Mouse (Mus musculus): ENCODE results near the gene Lrmda.

Gene Lrmda

DNA sequence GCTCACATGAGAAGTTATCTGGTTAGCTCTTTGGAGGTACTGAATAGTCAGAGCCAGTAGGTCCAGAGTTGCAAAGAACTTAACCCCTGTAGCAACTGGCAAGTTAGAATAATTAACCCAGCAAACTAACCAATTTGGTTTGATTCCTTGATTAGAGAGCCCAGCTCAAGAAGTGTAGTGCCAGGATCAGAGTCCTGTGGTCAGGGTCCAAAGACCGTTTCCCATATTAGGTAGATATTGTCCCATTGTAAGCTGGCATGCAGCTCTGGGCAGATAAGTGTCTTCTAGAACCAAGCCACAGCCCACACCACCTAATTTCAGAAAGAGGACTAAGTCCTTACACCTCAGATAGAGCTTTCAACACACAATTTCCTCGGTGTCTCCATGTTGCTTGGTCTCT lies 473.8 kb downstream of the Lrmda start:
- Histone ChIP-seq H3K4me1 (replicated peaks; ENCODE audit: low read depth, low read length) (no peaks in the 10 kb centered on the region), H3K9me3 (ENCODE audit: low read length) (no peaks in the 10 kb centered on the region), H3K27me3 (ENCODE audit: insufficient read depth, low read length) (no peaks in the 10 kb centered on the region), H3K4me3 (replicated peaks; ENCODE audit: low read length) (no peak overlapping the region), H3K36me3 (ENCODE audit: insufficient read depth, low read length) (no peaks in the 10 kb centered on the region)
- TF ChIP-seq POU5F1 (IDR thresholded peaks at IDR 0.05; ENCODE audit: borderline replicate concordance, low read length) (no peak), CTCF (conservative IDR thresholded peaks at IDR 0.05; ENCODE audit: low read length) (no peak), NANOG (IDR thresholded peaks at IDR 0.05; ENCODE audit: borderline replicate concordance, low read length) (no peak)

DNA sequence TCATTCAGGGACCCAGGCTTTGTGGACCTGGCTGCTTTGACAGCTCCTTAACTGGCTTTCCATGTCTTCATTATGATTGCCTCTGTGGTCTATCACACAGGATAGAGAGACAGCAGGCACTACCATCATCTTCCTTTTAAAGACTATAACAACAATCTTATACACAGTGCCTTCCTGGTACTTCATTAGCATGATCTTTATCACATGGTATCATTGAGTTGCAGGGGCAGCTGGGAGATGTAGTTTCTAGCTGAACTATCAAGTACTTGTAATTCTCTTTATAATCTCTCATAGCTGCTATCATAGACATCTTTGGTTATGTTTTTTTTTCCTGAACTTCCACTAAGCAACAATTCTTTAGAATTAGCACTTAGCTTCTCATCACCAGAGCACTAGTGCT lies 474.8 kb downstream of the Lrmda start:
- Histone ChIP-seq H3K9me3 (ENCODE audit: low read length) (no peaks in the 10 kb centered on the region), H3K4me3 (replicated peaks; ENCODE audit: low read length) (no peak overlapping the region), H3K27me3 (ENCODE audit: insufficient read depth, low read length) (no peaks in the 10 kb centered on the region), H3K36me3 (ENCODE audit: insufficient read depth, low read length) (no peaks in the 10 kb centered on the region), H3K4me1 (replicated peaks; ENCODE audit: low read depth, low read length) (no peaks in the 10 kb centered on the region)
- TF ChIP-seq CTCF (conservative IDR thresholded peaks at IDR 0.05; ENCODE audit: low read length) (no peak), NANOG (IDR thresholded peaks at IDR 0.05; ENCODE audit: borderline replicate concordance, low read length) (no peak), POU5F1 (IDR thresholded peaks at IDR 0.05; ENCODE audit: borderline replicate concordance, low read length) (no peak)

- H3K4me1 ChIP-seq (replicated peaks; ENCODE audit: low read depth, low read length) = no peaks in the 10 kb centered on the region
- TF ChIP-seq CTCF (conservative IDR thresholded peaks at IDR 0.05; ENCODE audit: low read length) (no peak), POU5F1 (IDR thresholded peaks at IDR 0.05; ENCODE audit: borderline replicate concordance, low read length) (no peak), NANOG (IDR thresholded peaks at IDR 0.05; ENCODE audit: borderline replicate concordance, low read length) (no peak)
- H3K36me3 ChIP-seq (ENCODE audit: insufficient read depth, low read length) = no peaks in the 10 kb centered on the region
- H3K4me3 ChIP-seq (replicated peaks; ENCODE audit: low read length) = no peak overlapping the region
- H3K27me3 ChIP-seq (ENCODE audit: insufficient read depth, low read length) = no peaks in the 10 kb centered on the region
- H3K9me3 ChIP-seq (ENCODE audit: low read length) = no peaks in the 10 kb centered on the region
Measured at GRCm38 (mm10) chr14:22494866-22495265, 475.4 kb downstream of the Lrmda start.

GRCm38 (mm10) chr14:22495286-22495685 lies 475.8 kb downstream of the Lrmda start:
- no peaks in the 10 kb centered on the region for H3K9me3 ChIP-seq (ENCODE audit: low read length)
- H3K36me3 ChIP-seq (ENCODE audit: insufficient read depth, low read length) = no peaks in the 10 kb centered on the region
- H3K27me3 ChIP-seq (ENCODE audit: insufficient read depth, low read length) = no peaks in the 10 kb centered on the region
- no peaks in the 10 kb centered on the region for H3K4me1 ChIP-seq (replicated peaks; ENCODE audit: low read depth, low read length)
- no peak overlapping the region for H3K4me3 ChIP-seq (replicated peaks; ENCODE audit: low read length)
- no peak for TF ChIP-seq POU5F1 (IDR thresholded peaks at IDR 0.05; ENCODE audit: borderline replicate concordance, low read length)
- no peak for TF ChIP-seq NANOG (IDR thresholded peaks at IDR 0.05; ENCODE audit: borderline replicate concordance, low read length)
- TF ChIP-seq CTCF (conservative IDR thresholded peaks at IDR 0.05; ENCODE audit: low read length) = no peak

- Histone ChIP-seq H3K9me3 (ENCODE audit: low read length) (no peaks in the 10 kb centered on the region), H3K4me1 (replicated peaks; ENCODE audit: low read depth, low read length) (no peaks in the 10 kb centered on the region), H3K36me3 (ENCODE audit: insufficient read depth, low read length) (no peaks in the 10 kb centered on the region), H3K4me3 (replicated peaks; ENCODE audit: low read length) (no peak overlapping the region), H3K27me3 (ENCODE audit: insufficient read depth, low read length) (no peaks in the 10 kb centered on the region)
- TF ChIP-seq CTCF (conservative IDR thresholded peaks at IDR 0.05; ENCODE audit: low read length) = no peak
- TF ChIP-seq NANOG (IDR thresholded peaks at IDR 0.05; ENCODE audit: borderline replicate concordance, low read length) = no peak
- TF ChIP-seq POU5F1 (IDR thresholded peaks at IDR 0.05; ENCODE audit: borderline replicate concordance, low read length) = no peak
Measured at GRCm38 (mm10) chr14:22497636-22498131, 478.2 kb downstream of the Lrmda start.

GRCm38 (mm10) chr14:22509747-22510530 lies 490.4 kb downstream of the Lrmda start:
- no peak overlapping the region for H3K4me3 ChIP-seq (replicated peaks; ENCODE audit: low read length)

GRCm38 (mm10) chr14:22510531-22510785 lies 490.9 kb downstream of the Lrmda start:
- H3K27me3 ChIP-seq (ENCODE audit: insufficient read depth, low read length) = no peaks in the 10 kb centered on the region
- TF ChIP-seq NANOG (IDR thresholded peaks at IDR 0.05; ENCODE audit: borderline replicate concordance, low read length) (no peak), CTCF (conservative IDR thresholded peaks at IDR 0.05; ENCODE audit: low read length) (no peak), POU5F1 (IDR thresholded peaks at IDR 0.05; ENCODE audit: borderline replicate concordance, low read length) (no peak)
- H3K4me1 ChIP-seq (replicated peaks; ENCODE audit: low read depth, low read length) = no peaks in the 10 kb centered on the region
- H3K9me3 ChIP-seq (ENCODE audit: low read length) = no peaks in the 10 kb centered on the region
- H3K4me3 ChIP-seq (replicated peaks; ENCODE audit: low read length) = no peak overlapping the region
- no peaks in the 10 kb centered on the region for H3K36me3 ChIP-seq (ENCODE audit: insufficient read depth, low read length)

More at GRCm38 (mm10) chr14:22509747-22510530, 490.4 kb downstream of the Lrmda start:
- TF ChIP-seq NANOG (IDR thresholded peaks at IDR 0.05; ENCODE audit: borderline replicate concordance, low read length) (no peak), CTCF (conservative IDR thresholded peaks at IDR 0.05; ENCODE audit: low read length) (no peak), POU5F1 (IDR thresholded peaks at IDR 0.05; ENCODE audit: borderline replicate concordance, low read length) (no peak)
- Histone ChIP-seq H3K9me3 (ENCODE audit: low read length) (no peaks in the 10 kb centered on the region), H3K4me1 (replicated peaks; ENCODE audit: low read depth, low read length) (no peaks in the 10 kb centered on the region), H3K36me3 (ENCODE audit: insufficient read depth, low read length) (no peaks in the 10 kb centered on the region), H3K27me3 (ENCODE audit: insufficient read depth, low read length) (no peaks in the 10 kb centered on the region)

- Histone ChIP-seq H3K9me3 (ENCODE audit: low read length) (no peaks in the 10 kb centered on the region), H3K4me1 (replicated peaks; ENCODE audit: low read depth, low read length) (no peaks in the 10 kb centered on the region), H3K27me3 (ENCODE audit: insufficient read depth, low read length) (no peaks in the 10 kb centered on the region), H3K4me3 (replicated peaks; ENCODE audit: low read length) (no peak overlapping the region), H3K36me3 (ENCODE audit: insufficient read depth, low read length) (no peaks in the 10 kb centered on the region)
- no peak for TF ChIP-seq NANOG (IDR thresholded peaks at IDR 0.05; ENCODE audit: borderline replicate concordance, low read length)
- TF ChIP-seq POU5F1 (IDR thresholded peaks at IDR 0.05; ENCODE audit: borderline replicate concordance, low read length) = no peak
- no peak for TF ChIP-seq CTCF (conservative IDR thresholded peaks at IDR 0.05; ENCODE audit: low read length)
Measured at GRCm38 (mm10) chr14:22514362-22515084, 495.0 kb downstream of the Lrmda start.
